Mouse (Mus musculus) G1E (cell line): ENCODE data around the gene Pemt.

Source experiments
- CTCF ChIP-seq: IDR thresholded peaks from 2 replicates; pipeline ENCODE4 v1.5.1; 2012; ENCODE audit warnings: low read depth, low read length, inconsistent platforms, mixed read lengths
- POLR2AphosphoS5 ChIP-seq: IDR thresholded peaks from 2 replicates; pipeline ENCODE4 v1.6.1; 2012; ENCODE audit warnings: low read depth, low read length, inconsistent platforms; ENCODE audit not compliant: insufficient replicate concordance

- TF ChIP-seq CTCF (no peak), POLR2AphosphoS5 (no peak)
Measured at GRCm38 (mm10) chr11:60030747-60031331, 15.4 kb downstream of the Pemt start.
